Mouse (Mus musculus): ENCODE measurements at regions not wholly inside any gene's neighbourhood (a gene's known extent, or its start where the extent isn't known, plus 50 kb on each side); places are given as distances from the start of the nearest gene placed in this dataset.

DNA sequence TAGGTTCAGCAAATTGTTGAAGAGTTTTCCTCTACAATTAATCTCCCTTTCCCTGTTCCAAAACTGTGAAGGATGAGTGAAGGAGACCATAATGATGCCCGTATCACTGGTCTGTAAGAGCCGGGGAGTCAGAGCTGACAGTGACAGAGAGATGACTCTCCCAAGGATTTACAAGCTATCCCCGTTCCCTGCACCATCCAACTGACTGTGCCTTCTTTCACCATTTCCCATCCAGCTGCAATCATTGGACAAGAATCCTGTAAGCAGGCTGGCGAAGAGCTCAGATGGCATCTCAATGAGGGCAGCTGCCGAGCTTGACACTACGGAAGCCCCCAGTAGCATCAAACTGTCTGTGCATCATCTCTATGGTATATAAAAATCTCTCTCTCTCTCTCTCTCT is 133.1 kb downstream of the Irs2 start:
- TF ChIP-seq CTCF (IDR thresholded peaks at IDR 0.05; ENCODE audit: low read depth, low read length) (no peak), POLR2A (IDR thresholded peaks at IDR 0.05; ENCODE audit: borderline replicate concordance, low read depth, low read length) (no peak)

Data from bone marrow macrophage, adult 2 months (primary cell).